Mouse (Mus musculus): Measurements from ENCODE around the gene Gm10642. TPM values are rescaled to one million over a fixed set of nuclear protein-coding genes. Genes with fewer than 3 reads are reported as not detected.

The Gm10642 gene
- polyA plus RNA-seq, 1 experiment from 2014 or later: 0.25 TPM

- no peak overlapping the region for H3K9ac ChIP-seq (ENCODE audit: low read depth, low read length)
- no peak overlapping the region for H3K27ac ChIP-seq (ENCODE audit: low read length)
- no peaks in the 10 kb centered on the region for H3K27me3 ChIP-seq (ENCODE audit: control insufficient read depth, insufficient read depth, low read depth, low read length)
- peak overlapping the region; percentile 20 for H3K4me3 ChIP-seq (ENCODE audit: low read depth, low read length)
- H3K9me3 ChIP-seq (replicated peaks; ENCODE audit: control insufficient read depth, low read length, poor library complexity, severe bottlenecking): no peaks in the 10 kb centered on the region
- peaks cover 40% of the 10 kb centered on the region for H3K4me1 ChIP-seq (ENCODE audit: control insufficient read depth, insufficient read depth, low read length)
- WGBS: 63% methylated on average over 4 of the region's 4 CpGs
- H3K4me2 ChIP-seq (ENCODE audit: low read length): peak overlapping the region; percentile 48
- ATAC-seq: no peak
- 0 out of 2 replicates have a peak, but pooled peaks cover 2% of the 10 kb centered on the region for H3K36me3 ChIP-seq (ENCODE audit: control insufficient read depth, insufficient read depth, low read length)
Observed at GRCm38 (mm10) chr9:70654496-70654895, 1.6 kb upstream of the Gm10642 start.

- H3K4me1 ChIP-seq (ENCODE audit: control insufficient read depth, insufficient read depth, low read length): peaks cover 40% of the 10 kb centered on the region
Observed at GRCm38 (mm10) chr9:70655764-70656129, 304 bp upstream of the Gm10642 start.

GRCm38 (mm10) chr9:70657013-70657967, 1.2 kb downstream of the Gm10642 start, which contains the start of gene Mindy2:
Gene Mindy2, minus strand, starts transcription at chr9:70657174.
- peak; percentile 97 for ATAC-seq
- Histone ChIP-seq H3K9me3 (replicated peaks; ENCODE audit: control insufficient read depth, low read length, poor library complexity, severe bottlenecking) (no peaks in the 10 kb centered on the region), H3K36me3 (ENCODE audit: control insufficient read depth, insufficient read depth, low read length) (no peaks in the 10 kb centered on the region), H3K27ac (ENCODE audit: low read length) (peak within 1 kb of the TSS; percentile 98), H3K9ac (ENCODE audit: low read depth, low read length) (peak within 1 kb of the TSS; percentile 99), H3K4me2 (ENCODE audit: low read length) (peak within 1 kb of the TSS; percentile 62), H3K4me3 (ENCODE audit: low read depth, low read length) (peak within 1 kb of the TSS; percentile 97), H3K4me1 (ENCODE audit: control insufficient read depth, insufficient read depth, low read length) (peaks cover 33% of the 10 kb centered on the region), H3K27me3 (ENCODE audit: control insufficient read depth, insufficient read depth, low read depth, low read length) (no peaks in the 10 kb centered on the region)
- WGBS: 2% methylated on average over 64 of the region's 67 CpGs

More at GRCm38 (mm10) chr9:70655764-70656129, 304 bp upstream of the Gm10642 start:
- no peak overlapping the region for H3K27ac ChIP-seq (ENCODE audit: low read length)
- H3K27me3 ChIP-seq (ENCODE audit: control insufficient read depth, insufficient read depth, low read depth, low read length): no peaks in the 10 kb centered on the region
- ATAC-seq: no peak
- H3K36me3 ChIP-seq (ENCODE audit: control insufficient read depth, insufficient read depth, low read length): no peaks in the 10 kb centered on the region
- peak overlapping the region; percentile 99 for H3K9ac ChIP-seq (ENCODE audit: low read depth, low read length)
- H3K4me3 ChIP-seq (ENCODE audit: low read depth, low read length): peak overlapping the region; percentile 97
- WGBS: 35% methylated on average over 2 of the region's 2 CpGs
- peak overlapping the region; percentile 62 for H3K4me2 ChIP-seq (ENCODE audit: low read length)
- H3K9me3 ChIP-seq (replicated peaks; ENCODE audit: control insufficient read depth, low read length, poor library complexity, severe bottlenecking): no peaks in the 10 kb centered on the region

GRCm38 (mm10) chr9:70658266-70658665, 2.2 kb downstream of the Gm10642 start:
- no peak for ATAC-seq
- Histone ChIP-seq H3K9ac (ENCODE audit: low read depth, low read length) (no peak overlapping the region), H3K27me3 (ENCODE audit: control insufficient read depth, insufficient read depth, low read depth, low read length) (no peaks in the 10 kb centered on the region), H3K4me1 (ENCODE audit: control insufficient read depth, insufficient read depth, low read length) (peaks cover 24% of the 10 kb centered on the region), H3K9me3 (replicated peaks; ENCODE audit: control insufficient read depth, low read length, poor library complexity, severe bottlenecking) (no peaks in the 10 kb centered on the region), H3K27ac (ENCODE audit: low read length) (no peak overlapping the region), H3K36me3 (ENCODE audit: control insufficient read depth, insufficient read depth, low read length) (no peaks in the 10 kb centered on the region), H3K4me2 (ENCODE audit: low read length) (no peak overlapping the region), H3K4me3 (ENCODE audit: low read depth, low read length) (no peak overlapping the region)
- 82% methylated on average over 2 of the region's 2 CpGs for WGBS

- Histone ChIP-seq H3K4me1 (ENCODE audit: control insufficient read depth, insufficient read depth, low read length) (no peaks in the 10 kb centered on the region), H3K36me3 (ENCODE audit: control insufficient read depth, insufficient read depth, low read length) (no peaks in the 10 kb centered on the region), H3K9ac (ENCODE audit: low read depth, low read length) (no peak overlapping the region), H3K4me3 (ENCODE audit: low read depth, low read length) (no peak overlapping the region), H3K27ac (ENCODE audit: low read length) (no peak overlapping the region), H3K9me3 (replicated peaks; ENCODE audit: control insufficient read depth, low read length, poor library complexity, severe bottlenecking) (no peaks in the 10 kb centered on the region), H3K27me3 (ENCODE audit: control insufficient read depth, insufficient read depth, low read depth, low read length) (no peaks in the 10 kb centered on the region), H3K4me2 (ENCODE audit: low read length) (no peak overlapping the region)
- 91% methylated on average over 4 of the region's 4 CpGs for WGBS
- no peak for ATAC-seq
Observed at GRCm38 (mm10) chr9:70664847-70665246, 8.8 kb downstream of the Gm10642 start.

GRCm38 (mm10) chr9:70665372-70666145, 9.5 kb downstream of the Gm10642 start:
- Histone ChIP-seq H3K9ac (ENCODE audit: low read depth, low read length) (no peak overlapping the region), H3K4me1 (ENCODE audit: control insufficient read depth, insufficient read depth, low read length) (no peaks in the 10 kb centered on the region), H3K36me3 (ENCODE audit: control insufficient read depth, insufficient read depth, low read length) (no peaks in the 10 kb centered on the region), H3K4me3 (ENCODE audit: low read depth, low read length) (no peak overlapping the region), H3K27me3 (ENCODE audit: control insufficient read depth, insufficient read depth, low read depth, low read length) (no peaks in the 10 kb centered on the region), H3K4me2 (ENCODE audit: low read length) (no peak overlapping the region), H3K9me3 (replicated peaks; ENCODE audit: control insufficient read depth, low read length, poor library complexity, severe bottlenecking) (no peaks in the 10 kb centered on the region), H3K27ac (ENCODE audit: low read length) (no peak overlapping the region)
- ATAC-seq: no peak
- WGBS: 71% methylated on average over 16 of the region's 16 CpGs

GRCm38 (mm10) chr9:70666811-70667210, 10.8 kb downstream of the Gm10642 start:
- Histone ChIP-seq H3K27ac (ENCODE audit: low read length) (no peak overlapping the region), H3K4me2 (ENCODE audit: low read length) (no peak overlapping the region), H3K9ac (ENCODE audit: low read depth, low read length) (no peak overlapping the region), H3K4me1 (ENCODE audit: control insufficient read depth, insufficient read depth, low read length) (no peaks in the 10 kb centered on the region), H3K4me3 (ENCODE audit: low read depth, low read length) (no peak overlapping the region), H3K27me3 (ENCODE audit: control insufficient read depth, insufficient read depth, low read depth, low read length) (no peaks in the 10 kb centered on the region), H3K36me3 (ENCODE audit: control insufficient read depth, insufficient read depth, low read length) (no peaks in the 10 kb centered on the region), H3K9me3 (replicated peaks; ENCODE audit: control insufficient read depth, low read length, poor library complexity, severe bottlenecking) (no peaks in the 10 kb centered on the region)
- 76% methylated on average over 7 of the region's 7 CpGs for WGBS
- no peak for ATAC-seq

- Histone ChIP-seq H3K27me3 (ENCODE audit: control insufficient read depth, insufficient read depth, low read depth, low read length) (no peaks in the 10 kb centered on the region), H3K9ac (ENCODE audit: low read depth, low read length) (no peak overlapping the region), H3K9me3 (replicated peaks; ENCODE audit: control insufficient read depth, low read length, poor library complexity, severe bottlenecking) (no peaks in the 10 kb centered on the region), H3K4me1 (ENCODE audit: control insufficient read depth, insufficient read depth, low read length) (no peaks in the 10 kb centered on the region), H3K27ac (ENCODE audit: low read length) (no peak overlapping the region), H3K4me2 (ENCODE audit: low read length) (no peak overlapping the region), H3K36me3 (ENCODE audit: control insufficient read depth, insufficient read depth, low read length) (no peaks in the 10 kb centered on the region), H3K4me3 (ENCODE audit: low read depth, low read length) (no peak overlapping the region)
- no peak for ATAC-seq
Observed at GRCm38 (mm10) chr9:70668048-70668447, 12.0 kb downstream of the Gm10642 start.

- Histone ChIP-seq H3K4me2 (ENCODE audit: low read length) (no peak overlapping the region), H3K36me3 (ENCODE audit: control insufficient read depth, insufficient read depth, low read length) (no peaks in the 10 kb centered on the region), H3K4me1 (ENCODE audit: control insufficient read depth, insufficient read depth, low read length) (no peaks in the 10 kb centered on the region), H3K27me3 (ENCODE audit: control insufficient read depth, insufficient read depth, low read depth, low read length) (no peaks in the 10 kb centered on the region), H3K9me3 (replicated peaks; ENCODE audit: control insufficient read depth, low read length, poor library complexity, severe bottlenecking) (no peaks in the 10 kb centered on the region), H3K4me3 (ENCODE audit: low read depth, low read length) (no peak overlapping the region), H3K9ac (ENCODE audit: low read depth, low read length) (no peak overlapping the region), H3K27ac (ENCODE audit: low read length) (no peak overlapping the region)
- 77% methylated on average over 2 of the region's 2 CpGs for WGBS
- no peak for ATAC-seq
Observed at GRCm38 (mm10) chr9:70669197-70669596, 13.1 kb downstream of the Gm10642 start.

Data from midbrain, embryonic 16.5 days (tissue).